Mouse (Mus musculus): ENCODE measurements around the gene Aga. TPM values are rescaled to one million over a fixed set of nuclear protein-coding genes. Genes with fewer than 3 reads are reported as not detected.
A peak's percentile ranks its signal among the peaks of the same experiment; 100 is the strongest.
"Not testable (repeated sequence)": the region's sequence is repeated elsewhere in the genome, so short reads cannot be mapped to it uniquely, and the experiment has no call there.

The Aga gene
- 10 to 100 TPM in 2 of 4 experiments, 1 to 10 TPM in 2; 6.5 to 10.9 (median 9.1) TPM for total RNA-seq (2022)

DNA sequence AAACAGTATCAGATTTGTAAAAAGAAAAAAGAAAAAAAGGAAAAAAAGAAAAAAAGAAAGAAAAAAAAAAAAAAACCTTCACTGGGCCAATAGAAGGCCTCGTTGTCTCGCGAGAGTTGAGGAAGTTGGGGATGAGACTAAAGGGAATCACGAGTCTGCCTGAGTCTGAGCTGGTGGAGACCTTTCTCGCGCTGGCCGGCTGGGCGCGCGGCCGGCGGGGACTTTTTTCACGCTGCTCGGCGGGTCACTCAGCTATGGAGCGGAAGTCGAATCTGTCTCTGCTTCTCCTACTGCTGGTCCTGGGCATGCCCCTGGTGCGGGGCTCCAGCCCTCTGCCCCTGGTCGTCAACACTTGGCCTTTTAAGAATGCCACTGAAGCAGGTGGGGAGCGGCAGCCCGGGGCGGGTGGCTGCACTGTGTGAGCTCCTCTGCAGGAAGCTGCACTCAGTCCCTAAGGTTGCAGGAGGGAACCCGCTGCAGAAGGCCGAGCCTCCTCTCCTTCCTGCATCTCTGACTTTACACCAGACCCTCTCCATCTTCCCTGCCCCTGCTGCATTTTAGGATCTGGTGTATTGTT lies at the start of gene Aga:
TSS of gene Aga (plus strand) at position 177 of the 577 bp plus-strand sequence.
- DNase-seq (ENCODE audit: low spot score in 2 of 2) = peak; percentile 80 to 83

- no peak for DNase-seq (ENCODE audit: low spot score in 2 of 2)
These were observed 22.5 kb upstream of the Aga start for GRCm38 (mm10) chr8:53489063-53489462.

- no peak for DNase-seq (ENCODE audit: low spot score in 2 of 2)
These were observed 15.3 kb upstream of the Aga start for GRCm38 (mm10) chr8:53496216-53496615.

DNA sequence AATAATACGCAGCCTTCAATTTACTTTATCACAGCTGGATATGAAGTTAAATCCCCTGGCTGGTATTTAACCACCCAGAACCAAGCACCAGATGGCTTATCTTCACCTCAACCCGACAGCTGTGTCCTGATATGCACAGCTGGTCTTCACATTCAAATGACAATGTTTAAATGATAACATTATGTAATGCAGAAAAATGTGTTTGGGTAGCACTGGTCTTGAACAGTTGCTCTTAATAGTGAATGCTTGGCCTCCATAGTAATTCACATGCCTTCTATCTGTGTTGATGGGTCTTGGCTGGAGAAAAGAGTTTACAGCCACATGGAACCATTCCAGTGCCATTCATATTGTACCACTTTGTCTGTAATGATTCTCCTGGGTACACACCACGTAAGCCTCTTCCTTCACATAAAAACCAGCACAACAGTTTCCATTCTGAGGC lies 14.6 kb upstream of the Aga start:
- DNase-seq (ENCODE audit: low spot score in 2 of 2) = no peak

DNA sequence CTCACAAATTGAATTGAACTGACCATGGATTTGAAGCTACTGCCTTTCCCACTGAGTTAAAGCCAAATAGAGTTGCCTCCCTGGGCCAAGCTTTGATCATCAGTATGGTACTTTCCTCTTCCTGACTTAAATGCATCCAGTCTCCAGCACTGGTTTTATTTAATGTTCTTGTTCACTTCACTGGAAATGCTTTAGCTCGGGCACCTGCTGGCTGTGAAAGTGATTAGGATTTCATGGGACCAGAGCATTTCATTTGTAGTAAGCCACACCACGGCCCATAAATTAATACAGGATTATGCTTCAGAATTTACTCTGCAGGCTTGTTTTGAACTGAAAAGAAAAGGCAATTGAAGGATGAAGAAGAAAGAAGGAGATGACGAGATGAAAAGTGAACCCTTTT lies 26.5 kb downstream of the Aga start:
- not testable (repeated sequence) for DNase-seq (ENCODE audit: low spot score in 2 of 2)

DNA sequence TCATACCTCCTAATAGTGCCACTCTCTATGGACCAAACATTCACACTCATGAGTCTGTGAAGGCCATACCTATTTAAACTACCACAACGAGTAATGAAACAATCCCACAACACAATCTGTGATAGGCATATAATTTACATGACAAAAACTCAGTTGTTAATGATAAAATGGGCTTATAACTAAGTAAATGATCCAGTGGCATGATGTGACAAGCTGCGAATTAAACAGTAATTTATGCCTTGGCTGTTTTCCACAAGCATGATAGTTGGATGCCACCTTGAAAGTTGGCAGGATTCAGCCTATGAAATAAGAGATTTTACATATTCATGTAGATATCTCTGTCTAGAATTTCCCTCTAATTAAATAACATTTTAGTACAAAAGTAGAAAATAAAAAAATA lies 28.1 kb downstream of the Aga start:
- no peak for DNase-seq (ENCODE audit: low spot score in 2 of 2)

DNA sequence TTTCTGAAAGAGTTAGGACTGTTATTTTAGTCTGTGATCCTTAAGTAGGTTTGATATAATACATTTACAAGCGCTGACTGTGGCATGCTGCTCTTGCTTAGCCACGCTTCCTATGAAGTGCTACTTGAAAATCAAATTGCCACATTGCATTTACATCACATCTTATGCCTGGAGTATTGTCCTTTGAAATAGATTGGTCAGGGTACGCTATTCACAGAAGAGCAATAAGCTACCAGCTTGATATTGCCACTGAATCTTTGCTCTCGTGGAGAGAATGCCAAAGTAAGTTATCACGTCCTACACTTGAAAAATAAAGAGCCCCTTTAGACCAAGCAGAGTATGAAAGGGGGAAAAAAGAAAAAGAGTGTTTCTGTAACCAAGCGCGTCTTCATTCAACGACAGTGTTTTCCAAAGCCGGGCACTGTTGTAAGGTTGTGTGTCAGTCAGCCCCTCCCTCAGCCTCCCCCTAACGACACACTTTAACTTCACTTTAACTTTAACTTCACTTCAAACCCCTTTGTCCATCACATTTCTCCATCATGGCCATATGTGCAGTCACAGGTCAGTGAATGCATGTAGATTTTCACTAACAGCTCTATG lies 51.0 kb downstream of the Aga start:
- DNase-seq (ENCODE audit: low spot score in 2 of 2) = no peak

DNA sequence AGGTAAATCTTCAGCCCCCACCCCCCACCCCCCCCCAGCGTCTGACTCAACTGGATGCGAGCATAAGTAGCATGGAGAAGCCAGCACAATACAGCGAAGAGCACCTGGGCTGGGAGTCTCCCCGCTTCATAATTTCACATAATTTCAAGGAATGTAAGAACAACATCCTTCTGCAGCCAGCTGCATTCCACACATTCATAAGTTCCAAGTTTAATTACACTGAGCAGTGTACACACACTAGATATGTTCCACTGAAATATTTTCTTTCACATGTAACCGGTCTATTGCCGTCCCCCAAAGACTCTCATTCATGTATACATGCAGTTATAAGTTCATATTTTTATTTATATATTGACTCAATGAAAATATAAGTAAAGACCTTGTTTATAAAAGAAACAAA lies 54.7 kb downstream of the Aga start:
- DNase-seq (ENCODE audit: low spot score in 2 of 2) = no peak

Other genes with a start within 250 kb of the Aga start
- under 1 TPM in 3 of 4 experiments, not detected in 1; 0.18 to 0.96 (median 0.26) TPM for gene Neil3, start 127.3 kb downstream of the Aga start, total RNA-seq (2022)

All from layer of hippocampus, adult 8-10 months (tissue).